Comparison of ENCODE assay signal across 26 mouse cellular contexts in genomic region chr17:12335115-12335514, GRCm38 (mm10). TPM values are rescaled to one million over a fixed set of nuclear protein-coding genes. Genes with fewer than 3 reads are reported as not detected.
"Had no signal": no experiment of that assay in that cellular context is flagged by ENCODE, and none has a peak within 500 bp of the region (broad histone marks: within the 10 kb centered on the region; RNA-seq: fewer than 3 reads in every experiment).

No protein-coding gene starts in this region.

- H3K27me3 ChIP-seq: kidney, embryonic 15.5 days; limb, embryonic 12.5 days; limb, embryonic 15.5 days; lung, embryonic 15.5 days; neural tube, embryonic 12.5 days; neural tube, embryonic 15.5 days; stomach, embryonic 15.5 days had no signal

- H3K4me1 ChIP-seq: kidney, embryonic 15.5 days; limb, embryonic 12.5 days; limb, embryonic 15.5 days; lung, embryonic 15.5 days; megakaryocyte, embryonic 14.5 days; neural tube, embryonic 12.5 days had no signal

- H3K36me3 ChIP-seq: kidney, embryonic 15.5 days; limb, embryonic 12.5 days; limb, embryonic 15.5 days; lung, embryonic 15.5 days; midbrain, embryonic 10.5 days; neural tube, embryonic 12.5 days; neural tube, embryonic 15.5 days; stomach, embryonic 15.5 days had no signal

- H3K9me3 ChIP-seq: kidney, embryonic 15.5 days; limb, embryonic 12.5 days; limb, embryonic 15.5 days; lung, embryonic 15.5 days; midbrain, embryonic 10.5 days; neural tube, embryonic 12.5 days; neural tube, embryonic 15.5 days; stomach, embryonic 15.5 days had no signal

- H3K4me2 ChIP-seq: kidney, embryonic 15.5 days; limb, embryonic 12.5 days; limb, embryonic 15.5 days; lung, embryonic 15.5 days; neural tube, embryonic 12.5 days; neural tube, embryonic 15.5 days; stomach, embryonic 15.5 days had no signal

- H3K9ac ChIP-seq: kidney, embryonic 15.5 days; limb, embryonic 12.5 days; limb, embryonic 15.5 days; liver, embryonic 14.5 days; lung, embryonic 15.5 days; neural tube, embryonic 12.5 days; neural tube, embryonic 15.5 days; stomach, embryonic 15.5 days had no signal

- H3K27ac ChIP-seq: kidney, embryonic 15.5 days; limb, embryonic 12.5 days; limb, embryonic 15.5 days; liver, embryonic 14.5 days; lung, embryonic 15.5 days; midbrain, embryonic 10.5 days; neural tube, embryonic 12.5 days; neural tube, embryonic 15.5 days; stomach, embryonic 15.5 days had no signal

- DNase-seq: kidney, adult 8-10 months; kidney, postnatal 10 days; kidney, postnatal 36 days; left cerebral cortex, postnatal 4 days; lung, adult 18-20 months; lung, postnatal 10 days; lung, postnatal 36 days; midbrain, embryonic 14.5 days; right cerebral cortex, adult 18-20 months; right cerebral cortex, postnatal 14 days; right cerebral cortex, postnatal 4 days; spleen, adult 18-20 months; thymus, postnatal 36 days had no signal

- H3K4me3 ChIP-seq: kidney, embryonic 15.5 days; limb, embryonic 12.5 days; limb, embryonic 15.5 days; lung, embryonic 15.5 days; megakaryocyte, embryonic 14.5 days; midbrain, embryonic 10.5 days; neural tube, embryonic 12.5 days; neural tube, embryonic 15.5 days; stomach, embryonic 15.5 days had no signal

RNA-seq across cellular contexts. Expression of gene Plg, which starts 43.3 kb away (rescaled TPM):
- total RNA-seq: layer of hippocampus, postnatal 14 days; left cerebral cortex, postnatal 14 days had no signal
- polyA plus RNA-seq: limb, embryonic 12.5 days; midbrain, embryonic 10.5 days; midbrain, embryonic 14.5 days; urinary bladder, adult 2 months had no signal
